Mouse (Mus musculus): ENCODE measurements around the gene Nrcam.

DNA sequence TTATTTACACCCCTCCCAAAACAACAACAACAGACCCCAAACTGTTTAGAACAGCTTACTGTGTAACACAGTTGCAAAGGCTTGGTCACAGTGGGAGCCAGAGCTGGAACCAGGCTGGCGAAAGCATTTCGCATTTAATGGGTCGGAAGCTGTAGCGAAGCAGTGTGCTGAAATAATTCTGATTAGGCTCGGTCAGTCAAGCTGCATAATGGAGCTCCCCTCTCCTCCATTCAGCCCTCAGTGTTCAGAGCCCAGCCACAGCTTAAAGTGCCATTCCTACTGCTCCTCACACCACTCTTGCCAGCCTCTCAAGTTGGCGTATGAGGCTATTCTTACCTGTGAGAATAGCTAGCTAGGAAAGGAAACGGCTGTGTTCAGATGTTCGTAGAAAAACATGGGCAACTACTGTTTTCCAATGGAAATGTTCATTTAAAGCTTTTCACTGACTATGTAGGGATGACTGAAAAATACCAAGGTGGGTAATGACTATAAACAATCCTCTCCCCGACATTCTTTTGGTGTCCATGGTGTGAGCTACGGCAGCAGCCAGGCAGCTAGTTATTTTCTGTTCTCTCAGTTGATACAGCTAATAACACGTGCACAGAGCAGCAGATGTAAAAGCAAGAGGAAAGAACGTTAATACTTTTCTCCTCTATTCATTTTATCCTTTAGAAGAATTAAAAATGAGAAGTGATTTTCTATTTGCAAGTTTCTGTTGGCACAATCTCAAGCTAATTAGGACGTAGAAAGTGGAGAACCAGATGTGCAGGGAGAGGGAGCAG is 108.6 kb downstream of the Nrcam start:
- TF ChIP-seq CTCF (conservative IDR thresholded peaks at IDR 0.05 in 1 of 2, IDR thresholded peaks at IDR 0.05 in 1 of 2; ENCODE audit: low read depth in 2 of 2, low read length in 2 of 2) (no peak), TCF12 (IDR thresholded peaks at IDR 0.05; ENCODE audit: low read depth, low read length) (no peak), CHD2 (IDR thresholded peaks at IDR 0.05; ENCODE audit: low read length) (no peak), EP300 (IDR thresholded peaks at IDR 0.05; ENCODE audit: low read length) (no peak), SMC3 (IDR thresholded peaks at IDR 0.05; ENCODE audit: low read depth, low read length) (no peak), HCFC1 (IDR thresholded peaks at IDR 0.05; ENCODE audit: low read depth, low read length) (no peak)
